Mouse (Mus musculus): ENCODE results near the gene Rbm28. TPM values are rescaled to one million over a fixed set of nuclear protein-coding genes. Genes with fewer than 3 reads are reported as not detected.

Rbm28 gene
- polyA plus RNA-seq, 1 experiment from 2014 or later: 28.4 TPM

GRCm38 (mm10) chr6:29118231-29118630 lies 46.6 kb downstream of the Rbm28 start:
- Histone ChIP-seq H3K4me2 (replicated peaks) (no peak overlapping the region), H3K27me3 (replicated peaks) (no peaks in the 10 kb centered on the region), H3K4me1 (replicated peaks) (no peaks in the 10 kb centered on the region), H3K9ac (no peak overlapping the region), H3K4me3 (replicated peaks) (no peak overlapping the region), H3K27ac (no peak overlapping the region), H3K9me3 (no peaks in the 10 kb centered on the region), H3K36me3 (no peaks in the 10 kb centered on the region)
- no peak for ATAC-seq

GRCm38 (mm10) chr6:29117417-29118104 lies 47.2 kb downstream of the Rbm28 start:
- Histone ChIP-seq H3K36me3 (no peaks in the 10 kb centered on the region), H3K4me3 (replicated peaks) (no peak overlapping the region), H3K9ac (no peak overlapping the region), H3K9me3 (no peaks in the 10 kb centered on the region), H3K4me1 (replicated peaks) (no peaks in the 10 kb centered on the region), H3K27ac (no peak overlapping the region), H3K27me3 (replicated peaks) (no peaks in the 10 kb centered on the region), H3K4me2 (replicated peaks) (no peak overlapping the region)
- WGBS: 58% methylated on average over 7 of the region's 7 CpGs
- ATAC-seq: no peak; the same call in 1 of the 2 replicates

- H3K4me3 ChIP-seq (replicated peaks): no peak overlapping the region
- no peaks in the 10 kb centered on the region for H3K9me3 ChIP-seq
- no peaks in the 10 kb centered on the region for H3K27me3 ChIP-seq (replicated peaks)
- WGBS: 71% methylated on average over 7 of the region's 7 CpGs
- H3K9ac ChIP-seq: no peak overlapping the region
- H3K27ac ChIP-seq: no peak overlapping the region
- no peaks in the 10 kb centered on the region for H3K4me1 ChIP-seq (replicated peaks)
- no peak for ATAC-seq
- no peaks in the 10 kb centered on the region for H3K36me3 ChIP-seq
- no peak overlapping the region for H3K4me2 ChIP-seq (replicated peaks)
Measured at GRCm38 (mm10) chr6:29115756-29116155, 49.0 kb downstream of the Rbm28 start.

- Histone ChIP-seq H3K27ac (no peak overlapping the region), H3K4me2 (replicated peaks) (no peak overlapping the region), H3K36me3 (no peaks in the 10 kb centered on the region), H3K9me3 (no peaks in the 10 kb centered on the region), H3K9ac (no peak overlapping the region), H3K4me1 (replicated peaks) (no peaks in the 10 kb centered on the region), H3K27me3 (replicated peaks) (no peaks in the 10 kb centered on the region), H3K4me3 (replicated peaks) (no peak overlapping the region)
- WGBS: 89% methylated on average over 4 of the region's 4 CpGs
- ATAC-seq: no peak
Measured at GRCm38 (mm10) chr6:29111501-29111900, 53.3 kb downstream of the Rbm28 start.

- H3K4me2 ChIP-seq (replicated peaks): no peak overlapping the region
- 59% methylated on average over 1 of the region's 1 CpGs for WGBS
- no peak overlapping the region for H3K9ac ChIP-seq
- H3K4me1 ChIP-seq (replicated peaks): no peaks in the 10 kb centered on the region
- H3K9me3 ChIP-seq: no peaks in the 10 kb centered on the region
- H3K27ac ChIP-seq: no peak overlapping the region
- ATAC-seq: no peak
- H3K36me3 ChIP-seq: no peaks in the 10 kb centered on the region
- H3K4me3 ChIP-seq (replicated peaks): no peak overlapping the region
- no peaks in the 10 kb centered on the region for H3K27me3 ChIP-seq (replicated peaks)
Measured at GRCm38 (mm10) chr6:29108376-29108775, 56.4 kb downstream of the Rbm28 start.

GRCm38 (mm10) chr6:29101248-29101864 lies 63.5 kb downstream of the Rbm28 start:
- Histone ChIP-seq H3K4me3 (replicated peaks) (no peak overlapping the region), H3K4me1 (replicated peaks) (no peaks in the 10 kb centered on the region), H3K27me3 (replicated peaks) (no peaks in the 10 kb centered on the region), H3K36me3 (no peaks in the 10 kb centered on the region), H3K4me2 (replicated peaks) (no peak overlapping the region), H3K27ac (no peak overlapping the region), H3K9me3 (no peaks in the 10 kb centered on the region), H3K9ac (no peak overlapping the region)
- ATAC-seq: no peak
- 79% methylated on average over 9 of the region's 9 CpGs for WGBS

- Histone ChIP-seq H3K27ac (no peak overlapping the region), H3K4me3 (replicated peaks) (no peak overlapping the region), H3K27me3 (replicated peaks) (no peaks in the 10 kb centered on the region), H3K4me1 (replicated peaks) (no peaks in the 10 kb centered on the region), H3K36me3 (no peaks in the 10 kb centered on the region), H3K9me3 (no peaks in the 10 kb centered on the region), H3K9ac (no peak overlapping the region), H3K4me2 (replicated peaks) (no peak overlapping the region)
- ATAC-seq: no peak
- WGBS: 33% methylated on average over 3 of the region's 3 CpGs
Measured at GRCm38 (mm10) chr6:29100423-29100822, 64.4 kb downstream of the Rbm28 start.

GRCm38 (mm10) chr6:29099536-29100170 lies 65.2 kb downstream of the Rbm28 start:
- no peak overlapping the region for H3K9ac ChIP-seq
- 58% methylated on average over 14 of the region's 14 CpGs for WGBS

GRCm38 (mm10) chr6:29092904-29093303 lies 71.9 kb downstream of the Rbm28 start:
- no peak for ATAC-seq
- WGBS: 64% methylated on average over 11 of the region's 11 CpGs
- H3K4me3 ChIP-seq (replicated peaks): no peak overlapping the region
- H3K9me3 ChIP-seq: no peaks in the 10 kb centered on the region; the same call in 1 of the 2 replicates
- no peak overlapping the region for H3K9ac ChIP-seq
- no peaks in the 10 kb centered on the region for H3K4me1 ChIP-seq (replicated peaks)
- H3K27ac ChIP-seq: no peak overlapping the region
- H3K27me3 ChIP-seq (replicated peaks): no peaks in the 10 kb centered on the region
- no peaks in the 10 kb centered on the region for H3K36me3 ChIP-seq
- H3K4me2 ChIP-seq (replicated peaks): no peak overlapping the region

More at GRCm38 (mm10) chr6:29099536-29100170, 65.2 kb downstream of the Rbm28 start:
- Histone ChIP-seq H3K4me1 (replicated peaks) (no peaks in the 10 kb centered on the region), H3K4me2 (replicated peaks) (no peak overlapping the region), H3K4me3 (replicated peaks) (no peak overlapping the region), H3K36me3 (no peaks in the 10 kb centered on the region), H3K27me3 (replicated peaks) (no peaks in the 10 kb centered on the region), H3K9me3 (no peaks in the 10 kb centered on the region), H3K27ac (no peak overlapping the region)
- ATAC-seq: no peak

- ATAC-seq: no peak
- no peaks in the 10 kb centered on the region; the same call in 1 of the 2 replicates for H3K9me3 ChIP-seq
- WGBS: 79% methylated on average over 7 of the region's 7 CpGs
- no peak overlapping the region for H3K4me2 ChIP-seq (replicated peaks)
- no peaks in the 10 kb centered on the region for H3K36me3 ChIP-seq
- H3K4me1 ChIP-seq (replicated peaks): no peaks in the 10 kb centered on the region
- no peak overlapping the region for H3K4me3 ChIP-seq (replicated peaks)
- no peak overlapping the region for H3K27ac ChIP-seq
- no peak overlapping the region for H3K9ac ChIP-seq
- H3K27me3 ChIP-seq (replicated peaks): no peaks in the 10 kb centered on the region
Measured at GRCm38 (mm10) chr6:29092234-29092633, 72.6 kb downstream of the Rbm28 start.

GRCm38 (mm10) chr6:29087921-29088709 lies 76.7 kb downstream of the Rbm28 start:
- Histone ChIP-seq H3K9me3 (no peaks in the 10 kb centered on the region), H3K4me2 (replicated peaks) (no peak overlapping the region), H3K36me3 (no peaks in the 10 kb centered on the region), H3K4me1 (replicated peaks) (no peaks in the 10 kb centered on the region), H3K9ac (no peak overlapping the region), H3K4me3 (replicated peaks) (no peak overlapping the region), H3K27ac (no peak overlapping the region), H3K27me3 (replicated peaks) (no peaks in the 10 kb centered on the region)
- 71% methylated on average over 7 of the region's 7 CpGs for WGBS
- no peak for ATAC-seq

GRCm38 (mm10) chr6:29084401-29084800 lies 80.4 kb downstream of the Rbm28 start:
- Histone ChIP-seq H3K9me3 (no peaks in the 10 kb centered on the region), H3K4me3 (replicated peaks) (no peak overlapping the region), H3K27me3 (replicated peaks) (no peaks in the 10 kb centered on the region), H3K27ac (no peak overlapping the region), H3K9ac (no peak overlapping the region), H3K36me3 (no peaks in the 10 kb centered on the region), H3K4me2 (replicated peaks) (no peak overlapping the region), H3K4me1 (replicated peaks) (no peaks in the 10 kb centered on the region)
- no peak for ATAC-seq
- 68% methylated on average over 7 of the region's 7 CpGs for WGBS
